Mouse (Mus musculus) neural tube, embryonic 15.5 days (tissue): ENCODE data around the gene Slc16a8. TPM values are rescaled to one million over a fixed set of nuclear protein-coding genes. Genes with fewer than 3 reads are reported as not detected.

Source experiments
- ATAC-seq: fragments of 200-750 bp; cut with Nextera tagmentation; 2 replicates; pipeline ENCODE4 v1.8.0; 2017; ENCODE audit warnings: mild to moderate bottlenecking, moderate TSS enrichment, moderate library complexity; ENCODE audit not compliant: low FRiP score
- H3K27ac ChIP-seq: fragments of 300-500 bp; sonication (generic); replicated peaks from 2 replicates; pipeline ENCODE4 v1.5.1; 2015; ENCODE audit warnings: mild to moderate bottlenecking, inconsistent platforms
- H3K27me3 ChIP-seq: fragments of 300-500 bp; sonication (generic); replicated peaks from 2 replicates; pipeline ENCODE4 v1.6.1; 2015; ENCODE audit warnings: inconsistent platforms
- H3K36me3 ChIP-seq: fragments of 300-500 bp; sonication (generic); 2 replicates; pipeline ENCODE4 v1.6.1; 2015; ENCODE audit warnings: inconsistent platforms
- H3K4me1 ChIP-seq: fragments of 300-500 bp; sonication (generic); 2 replicates; pipeline ENCODE4 v1.6.1; 2015; ENCODE audit warnings: inconsistent platforms
- H3K4me2 ChIP-seq: fragments of 300-500 bp; sonication (generic); 2 replicates; pipeline ENCODE4 v1.6.1; 2015; ENCODE audit warnings: inconsistent platforms, mild to moderate bottlenecking, moderate library complexity
- H3K4me3 ChIP-seq: fragments of 300-500 bp; sonication (generic); replicated peaks from 2 replicates; pipeline ENCODE4 v1.5.1; 2015; ENCODE audit warnings: mild to moderate bottlenecking, inconsistent platforms
- H3K9ac ChIP-seq: fragments of 300-500 bp; sonication (generic); replicated peaks from 2 replicates; pipeline ENCODE4 v1.6.1; 2015; ENCODE audit warnings: mild to moderate bottlenecking, inconsistent platforms
- H3K9me3 ChIP-seq: fragments of 300-500 bp; sonication (generic); replicated peaks from 2 replicates; pipeline ENCODE4 v1.6.1; 2016; ENCODE audit warnings: inconsistent platforms
- WGBS: fragments of 180-500 bp; shearing (Covaris S2); methylation state at CpG from one replicate; pipeline ENCODE4 v1.1.7; 2015; ENCODE audit warnings: mixed read lengths; 5-methylcytosine and 5-hydroxymethylcytosine counted together
- polyA plus RNA-seq: library from polyadenylated mRNA; unstranded; fragments of >200 nt; fragmentation: Nextera tagmentation; extraction: Ambion mirVana; gene quantifications from 2 replicates; pipeline ENCODE4 v1.2.1, GENCODE M21; 2015

Gene Slc16a8
- polyA plus RNA-seq, 1 experiment from 2014 or later, result 0.40 TPM

DNA sequence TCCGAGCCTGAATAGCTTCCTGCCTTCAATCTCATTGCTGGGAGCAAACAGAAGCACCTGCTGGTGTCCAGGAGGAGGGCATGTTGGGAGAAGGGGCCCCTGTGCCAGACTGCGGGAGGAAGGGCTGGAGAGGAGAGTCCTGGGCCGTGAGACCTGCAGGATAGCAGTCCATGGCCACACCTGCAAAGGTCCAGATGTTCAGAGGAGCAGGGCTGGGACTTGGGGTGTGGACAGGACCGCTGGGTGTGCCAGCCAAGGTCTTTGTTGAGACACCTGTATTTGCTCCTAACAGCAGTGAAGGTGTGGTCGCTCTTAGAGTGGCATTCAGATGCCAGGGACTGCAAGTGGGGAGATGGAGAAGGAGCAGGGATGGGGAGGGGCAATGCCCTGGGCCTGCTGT is 27.9 kb upstream of the Slc16a8 start:
- Histone ChIP-seq H3K27ac (no peak overlapping the region), H3K36me3 (no peaks in the 10 kb centered on the region), H3K4me3 (no peak overlapping the region), H3K4me2 (no peak overlapping the region), H3K4me1 (no peaks in the 10 kb centered on the region), H3K9me3 (no peaks in the 10 kb centered on the region), H3K27me3 (no peaks in the 10 kb centered on the region), H3K9ac (no peak overlapping the region)
- ATAC-seq, result no peak
- WGBS, result 82% methylated on average over 5 of the region's 5 CpGs

DNA sequence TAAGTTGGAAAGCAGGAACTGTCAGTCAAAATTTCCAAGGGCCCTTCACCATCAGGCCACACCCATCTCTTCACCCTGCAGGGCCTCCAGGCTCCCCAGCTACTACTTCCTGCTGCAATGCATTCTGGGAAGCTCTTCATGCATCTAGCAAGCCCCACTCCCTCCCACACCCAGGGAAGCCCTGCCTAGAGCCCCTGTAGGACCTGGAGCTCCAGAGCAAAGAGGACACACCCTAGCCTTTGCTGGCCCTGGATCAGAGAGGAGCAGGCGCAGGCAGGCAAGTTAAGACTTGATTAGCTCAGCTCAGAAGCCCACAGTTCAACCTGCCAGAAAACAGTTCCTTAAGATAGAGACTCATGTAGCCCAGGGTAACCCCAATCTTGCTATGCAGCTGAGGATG is 26.8 kb upstream of the Slc16a8 start:
- H3K4me3 ChIP-seq, result no peak overlapping the region
- ATAC-seq, result no peak

DNA sequence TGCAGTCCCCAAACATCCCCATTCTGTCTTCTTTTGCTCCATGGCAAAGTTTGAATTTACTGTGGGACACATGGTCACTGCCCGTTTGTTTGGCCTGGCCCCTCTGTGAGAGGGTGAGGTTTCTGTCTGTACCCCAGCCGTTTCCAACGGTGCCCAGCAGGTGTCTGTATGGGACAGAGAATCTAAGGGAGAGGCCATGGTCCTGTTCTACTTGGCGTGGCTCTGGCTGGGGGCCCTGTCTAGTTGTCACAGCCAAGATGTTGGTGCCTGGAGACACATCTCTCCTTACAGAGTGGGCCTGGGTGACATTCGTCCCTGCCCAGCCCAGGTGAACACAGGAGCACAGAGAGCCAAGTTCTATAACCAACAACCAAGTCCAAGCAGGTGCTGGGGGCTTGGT is 26.3 kb upstream of the Slc16a8 start:
- no peak for ATAC-seq
- 55% methylated on average over 5 of the region's 5 CpGs for WGBS

More for the DNA sequence above, 26.8 kb upstream of the Slc16a8 start:
- no peak overlapping the region for H3K27ac ChIP-seq
- 89% methylated on average over 1 of the region's 1 CpGs for WGBS
- no peaks in the 10 kb centered on the region for H3K9me3 ChIP-seq
- H3K9ac ChIP-seq, result no peak overlapping the region
- H3K36me3 ChIP-seq, result no peaks in the 10 kb centered on the region
- no peaks in the 10 kb centered on the region for H3K4me1 ChIP-seq
- H3K27me3 ChIP-seq, result no peaks in the 10 kb centered on the region
- H3K4me2 ChIP-seq, result no peak overlapping the region

DNA sequence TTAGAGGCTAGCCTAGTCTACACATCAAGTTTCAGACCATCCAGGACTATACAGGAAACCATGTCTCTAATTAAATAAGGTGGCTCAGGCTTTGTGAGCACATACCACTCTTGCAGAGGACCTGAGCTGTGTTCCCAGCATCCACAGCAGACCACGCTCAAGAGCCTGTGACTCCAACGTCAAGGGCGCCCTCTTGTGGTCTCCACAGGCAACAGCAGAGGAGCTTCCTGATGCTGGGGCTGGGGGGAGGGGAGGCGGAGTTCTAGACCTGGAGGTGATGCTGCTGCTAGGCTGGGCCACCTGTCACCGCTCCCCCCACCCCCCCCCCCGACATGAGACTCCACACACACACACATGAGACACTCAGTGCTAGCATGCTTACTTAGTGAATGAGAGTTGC is 25.6 kb upstream of the Slc16a8 start:
- Histone ChIP-seq H3K9ac (no peak overlapping the region), H3K4me3 (no peak overlapping the region), H3K9me3 (no peaks in the 10 kb centered on the region), H3K4me2 (no peak overlapping the region), H3K27ac (no peak overlapping the region), H3K36me3 (no peaks in the 10 kb centered on the region), H3K4me1 (no peaks in the 10 kb centered on the region), H3K27me3 (no peaks in the 10 kb centered on the region)
- WGBS, result 28% methylated on average over 6 of the region's 6 CpGs
- no peak for ATAC-seq

More for the DNA sequence above, 26.3 kb upstream of the Slc16a8 start:
- H3K4me1 ChIP-seq, result no peaks in the 10 kb centered on the region
- no peak overlapping the region for H3K4me2 ChIP-seq
- H3K27ac ChIP-seq, result no peak overlapping the region
- no peaks in the 10 kb centered on the region for H3K36me3 ChIP-seq
- H3K9me3 ChIP-seq, result no peaks in the 10 kb centered on the region
- no peak overlapping the region for H3K4me3 ChIP-seq
- H3K27me3 ChIP-seq, result no peaks in the 10 kb centered on the region
- no peak overlapping the region for H3K9ac ChIP-seq

DNA sequence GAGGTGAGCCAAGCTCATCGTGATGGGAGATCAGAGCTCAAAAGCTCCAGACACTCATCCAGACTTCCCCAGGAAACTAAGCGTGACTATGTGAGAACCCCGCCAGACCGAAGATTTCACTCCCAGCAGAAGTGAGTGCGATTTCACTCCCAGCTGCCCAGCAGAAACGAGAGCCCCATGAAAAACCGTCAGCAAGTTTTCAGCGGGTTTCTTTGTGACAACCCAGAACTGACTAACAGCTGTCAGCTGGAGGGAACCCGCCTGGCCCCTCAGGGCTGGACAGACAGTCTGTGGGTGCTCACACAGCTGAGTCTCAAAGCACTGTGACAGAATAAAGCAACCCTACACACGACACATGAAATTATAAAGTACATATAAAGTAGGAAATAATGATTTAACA is 23.2 kb upstream of the Slc16a8 start:
- Histone ChIP-seq H3K27me3 (no peaks in the 10 kb centered on the region), H3K4me1 (no peaks in the 10 kb centered on the region), H3K4me2 (no peak overlapping the region), H3K4me3 (no peak overlapping the region), H3K27ac (no peak overlapping the region), H3K9me3 (no peaks in the 10 kb centered on the region), H3K9ac (no peak overlapping the region), H3K36me3 (no peaks in the 10 kb centered on the region)
- 68% methylated on average over 10 of the region's 10 CpGs for WGBS
- no peak for ATAC-seq

DNA sequence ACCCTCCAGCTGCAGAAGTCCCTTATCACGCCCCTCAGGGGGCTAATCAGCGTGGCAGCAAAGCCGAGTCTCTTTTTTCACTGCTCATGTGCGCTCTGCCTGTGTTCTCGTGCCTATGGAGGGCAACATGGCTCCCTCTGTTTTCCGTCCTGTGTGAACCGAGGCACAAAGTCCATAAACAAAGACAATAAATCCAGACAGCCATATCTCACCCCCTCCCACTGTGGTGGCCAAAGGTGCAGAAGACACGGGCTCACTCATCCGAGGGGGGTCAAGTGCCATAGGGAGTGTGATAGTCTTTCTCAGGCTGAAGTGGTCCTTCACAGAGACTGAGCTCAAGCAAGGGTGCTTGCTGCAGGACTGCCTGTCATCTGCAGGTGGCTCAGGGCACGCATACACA is 18.5 kb upstream of the Slc16a8 start:
- no peak overlapping the region for H3K4me3 ChIP-seq
- ATAC-seq, result no peak
- no peaks in the 10 kb centered on the region for H3K9me3 ChIP-seq
- H3K9ac ChIP-seq, result no peak overlapping the region
- H3K4me1 ChIP-seq, result peaks cover 16% of the 10 kb centered on the region
- 42% methylated on average over 10 of the region's 10 CpGs for WGBS
- H3K36me3 ChIP-seq, result no peaks in the 10 kb centered on the region
- H3K27ac ChIP-seq, result no peak overlapping the region
- no peaks in the 10 kb centered on the region for H3K27me3 ChIP-seq
- no peak overlapping the region for H3K4me2 ChIP-seq

DNA sequence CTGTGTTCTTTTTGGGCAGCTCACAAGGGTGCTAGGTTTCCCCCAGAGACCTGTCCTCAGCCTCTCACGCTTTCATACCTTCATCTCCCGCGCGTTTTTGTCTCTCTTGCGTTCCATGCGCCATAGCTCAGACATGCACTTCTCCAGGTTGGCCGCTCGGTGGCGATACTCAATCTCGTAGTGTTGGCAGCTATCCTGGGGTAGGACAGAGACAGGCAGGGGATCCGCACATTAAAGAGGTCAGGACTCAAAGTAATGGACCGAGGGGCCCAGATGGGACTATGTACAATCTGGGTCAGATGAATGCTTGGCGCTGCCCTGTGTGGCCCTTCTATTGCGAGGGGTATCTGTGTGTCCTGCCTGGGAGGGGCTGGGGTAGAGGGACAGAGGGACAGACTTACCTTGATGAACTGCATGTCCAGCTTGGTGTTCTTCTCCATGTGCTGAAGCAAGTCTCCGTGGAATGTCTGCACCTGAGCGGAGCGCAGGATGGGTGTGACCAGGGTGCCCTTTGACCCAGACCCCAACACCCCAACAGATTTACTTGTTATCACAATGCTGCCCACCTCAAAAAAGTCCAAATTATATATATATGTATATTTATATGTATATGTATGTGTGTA is 16.7 kb upstream of the Slc16a8 start:
- H3K27ac ChIP-seq, result no peak overlapping the region
- H3K36me3 ChIP-seq, result no peaks in the 10 kb centered on the region
- no peak overlapping the region for H3K9ac ChIP-seq
- no peaks in the 10 kb centered on the region for H3K9me3 ChIP-seq
- peaks cover 16% of the 10 kb centered on the region for H3K4me1 ChIP-seq
- no peaks in the 10 kb centered on the region for H3K27me3 ChIP-seq
- ATAC-seq, result peak; percentile 30; the same call in 1 of the 2 replicates
- H3K4me3 ChIP-seq, result peak overlapping the region; percentile 44
- H3K4me2 ChIP-seq, result peak overlapping the region; percentile 93
- WGBS, result 12% methylated on average over 17 of the region's 17 CpGs

DNA sequence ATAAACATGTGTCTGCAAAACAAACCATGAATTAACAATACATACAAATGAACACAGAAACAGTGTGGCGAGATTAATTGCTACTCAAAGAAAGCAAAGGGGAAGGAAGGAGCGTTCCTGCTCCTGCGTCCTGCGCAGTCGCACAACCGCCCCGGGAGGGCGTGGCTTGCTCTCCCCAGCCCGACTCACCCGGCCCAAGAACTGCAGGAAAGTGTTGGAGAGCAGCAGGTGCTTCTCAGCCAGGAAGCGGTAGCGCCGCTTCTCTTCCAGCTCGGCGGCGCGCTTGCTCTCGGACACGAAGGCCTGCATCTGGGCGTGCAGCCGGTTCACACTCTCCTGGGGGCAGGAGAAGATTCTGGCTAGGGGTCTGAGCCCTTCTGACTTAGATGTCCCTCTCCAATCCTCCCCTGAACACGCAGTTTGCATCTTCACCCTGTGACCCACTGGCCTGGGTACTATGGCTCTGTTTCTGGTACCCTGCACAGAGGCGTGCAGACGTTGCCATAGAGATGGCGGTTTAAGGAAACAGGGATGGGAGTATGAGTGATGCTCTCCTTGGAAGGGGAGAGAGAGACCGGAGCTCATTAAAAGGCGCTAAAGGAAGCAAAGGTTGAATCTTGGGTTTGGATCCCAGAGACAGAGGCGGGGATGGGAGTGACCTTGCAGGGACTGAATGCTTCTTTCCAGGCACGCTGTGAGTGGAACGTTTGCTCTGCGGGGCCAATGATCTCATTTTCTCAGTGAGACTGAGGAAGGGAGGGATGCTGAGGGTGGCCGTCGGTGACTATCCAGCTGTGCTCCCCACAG is 16.0 kb upstream of the Slc16a8 start:
- Histone ChIP-seq H3K9me3 (no peaks in the 10 kb centered on the region), H3K9ac (peak overlapping the region; percentile 39; the same call in 1 of the 2 replicates), H3K4me1 (peaks cover 16% of the 10 kb centered on the region), H3K36me3 (no peaks in the 10 kb centered on the region), H3K27ac (peak overlapping the region; percentile 61), H3K4me3 (peak overlapping the region; percentile 44), H3K4me2 (peak overlapping the region; percentile 93), H3K27me3 (no peaks in the 10 kb centered on the region; the same call in 1 of the 2 replicates)
- WGBS, result under 1% methylated on average over 33 of the region's 33 CpGs
- peak; percentile 67; the same call in 1 of the 2 replicates for ATAC-seq

DNA sequence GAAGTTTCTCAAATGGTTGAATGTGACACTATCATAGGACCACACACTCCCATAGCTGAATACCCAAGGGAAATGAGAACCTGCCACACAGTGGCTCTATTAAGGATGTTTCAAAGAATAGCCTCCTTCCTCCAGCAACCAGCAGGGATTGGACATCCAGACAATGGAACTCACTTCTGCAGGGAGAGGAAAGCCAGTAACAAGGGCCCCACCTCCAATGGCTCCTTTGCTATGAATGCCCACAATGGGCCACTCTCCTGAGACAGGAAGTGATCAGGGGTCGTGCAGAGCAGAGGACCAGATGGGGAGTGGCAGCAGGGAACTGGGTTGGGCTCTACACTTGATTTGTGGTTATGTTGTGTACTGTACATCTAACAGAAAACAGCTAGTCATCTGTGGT is 14.0 kb upstream of the Slc16a8 start:
- Histone ChIP-seq H3K36me3 (no peaks in the 10 kb centered on the region), H3K9ac (no peak overlapping the region), H3K27me3 (peaks cover 6% of the 10 kb centered on the region), H3K4me2 (no peak overlapping the region), H3K27ac (no peak overlapping the region), H3K9me3 (no peaks in the 10 kb centered on the region), H3K4me3 (no peak overlapping the region), H3K4me1 (peaks cover 16% of the 10 kb centered on the region)
- ATAC-seq, result no peak
- WGBS, result 20% methylated on average over 1 of the region's 1 CpGs

DNA sequence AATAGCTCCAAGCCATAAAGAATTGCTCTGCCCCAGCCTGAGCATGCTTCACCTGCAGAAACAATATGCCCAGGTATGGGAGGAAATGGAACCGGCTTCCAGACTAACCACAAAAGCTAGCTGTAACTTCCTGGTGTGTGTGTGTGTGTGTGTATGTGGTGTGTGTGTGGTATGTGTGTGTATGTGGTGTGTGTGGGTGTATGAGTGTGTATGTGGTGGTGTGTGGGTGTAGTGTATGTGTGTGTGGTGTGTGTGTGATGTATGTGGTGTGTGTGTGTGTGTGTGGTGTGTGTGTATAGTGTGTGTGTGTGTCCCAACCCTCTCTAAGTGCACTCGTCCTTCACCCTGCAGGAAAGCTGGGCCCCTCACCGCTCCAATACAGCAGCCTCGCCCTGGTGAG is 10.8 kb upstream of the Slc16a8 start:
- Histone ChIP-seq H3K36me3 (no peaks in the 10 kb centered on the region), H3K4me1 (peaks cover 26% of the 10 kb centered on the region), H3K4me2 (no peak overlapping the region), H3K9me3 (no peaks in the 10 kb centered on the region), H3K27me3 (peaks cover 30% of the 10 kb centered on the region), H3K9ac (no peak overlapping the region), H3K27ac (no peak overlapping the region), H3K4me3 (no peak overlapping the region)
- ATAC-seq, result no peak
- WGBS, result 77% methylated on average over 4 of the region's 4 CpGs

DNA sequence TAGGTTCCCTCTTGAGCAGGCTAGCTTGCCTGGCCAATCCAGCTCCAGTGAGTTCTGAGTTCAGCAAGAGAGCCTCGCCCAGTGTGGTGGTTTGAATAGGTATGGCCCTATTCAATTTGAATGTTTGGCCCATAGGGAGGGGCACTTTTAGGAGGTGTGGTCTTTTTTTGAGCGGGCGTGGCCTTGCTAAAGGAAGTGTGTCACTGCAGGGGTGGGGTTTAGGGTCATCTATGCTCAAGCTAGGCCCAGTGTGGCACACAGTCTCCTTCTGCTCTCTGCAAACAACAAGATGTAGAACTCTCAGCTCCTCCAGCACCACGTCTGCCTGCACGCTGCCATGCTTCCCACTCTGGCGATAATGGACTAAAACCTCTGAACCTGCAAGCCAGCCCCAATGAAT is 9.2 kb upstream of the Slc16a8 start:
- ATAC-seq, result no peak
- H3K9ac ChIP-seq, result no peak overlapping the region
- H3K27ac ChIP-seq, result no peak overlapping the region
- 93% methylated on average over 6 of the region's 6 CpGs for WGBS
- no peak overlapping the region for H3K4me2 ChIP-seq
- H3K36me3 ChIP-seq, result no peaks in the 10 kb centered on the region
- H3K9me3 ChIP-seq, result no peaks in the 10 kb centered on the region
- H3K4me1 ChIP-seq, result peaks cover 20% of the 10 kb centered on the region
- peaks cover 43% of the 10 kb centered on the region for H3K27me3 ChIP-seq
- H3K4me3 ChIP-seq, result no peak overlapping the region

DNA sequence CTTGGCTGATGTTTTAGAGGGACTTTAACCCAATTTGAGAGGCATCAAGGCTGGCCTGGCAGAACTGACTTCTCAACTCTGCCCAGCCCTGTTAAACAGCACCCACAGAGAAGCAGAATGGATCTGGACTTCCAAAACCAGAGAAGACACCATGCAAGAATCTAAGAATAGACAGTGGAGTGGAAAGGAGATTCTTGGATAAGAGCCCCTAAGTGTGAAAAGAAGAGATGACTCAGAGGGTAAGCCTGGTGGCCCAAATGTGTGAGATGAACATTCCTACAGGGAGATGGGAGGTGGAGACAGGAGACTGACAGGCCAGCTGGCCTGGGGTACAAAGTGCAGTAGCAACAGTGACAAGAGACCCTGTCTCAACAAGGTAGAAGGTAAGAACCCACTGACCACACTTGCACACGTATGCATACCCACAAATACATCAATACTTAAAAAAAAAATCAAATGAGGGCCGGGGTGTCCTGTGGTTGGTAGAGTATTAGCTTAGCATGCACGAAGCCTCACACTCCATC is 8.3 kb upstream of the Slc16a8 start:
- 96% methylated on average over 3 of the region's 3 CpGs for WGBS
- peaks cover 20% of the 10 kb centered on the region for H3K4me1 ChIP-seq
- peak overlapping the region; percentile 52; the same call in 1 of the 2 replicates for H3K4me3 ChIP-seq
- H3K9me3 ChIP-seq, result no peaks in the 10 kb centered on the region
- no peak overlapping the region for H3K9ac ChIP-seq
- no peak overlapping the region for H3K27ac ChIP-seq
- peak overlapping the region; percentile 88 for H3K4me2 ChIP-seq
- no peaks in the 10 kb centered on the region for H3K36me3 ChIP-seq
- peaks cover 48% of the 10 kb centered on the region for H3K27me3 ChIP-seq
- no peak for ATAC-seq
